Mouse (Mus musculus) heart, postnatal 4 days (tissue): Measurements from ENCODE around the gene Slc30a2. TPM values are rescaled to one million over a fixed set of nuclear protein-coding genes. Genes with fewer than 3 reads are reported as not detected.
"Not testable (repeated sequence)": the region's sequence is repeated elsewhere in the genome, so short reads cannot be mapped to it uniquely, and the experiment has no call there.

Experiments used
- DNase-seq: peaks from one replicate; pipeline ENCODE4 v3.0.0; 2021
- total RNA-seq, 2 experiments: library from RNA; stranded (reverse); gene quantifications; 2 replicates each; pipeline ENCODE4 v1.2.3; 2021

The Slc30a2 gene
- total RNA-seq, 2 experiments from 2014 or later = 0.29 to 0.61 TPM

GRCm38 (mm10) chr4:134321524-134321923, 21.5 kb upstream of the Slc30a2 start:
- DNase-seq = no peak

GRCm38 (mm10) chr4:134324655-134325054, 18.3 kb upstream of the Slc30a2 start:
- no peak for DNase-seq

GRCm38 (mm10) chr4:134326859-134327530, 16.0 kb upstream of the Slc30a2 start:
- no peak for DNase-seq

- no peak for DNase-seq
Measured at GRCm38 (mm10) chr4:134328151-134328550, 14.8 kb upstream of the Slc30a2 start.

- DNase-seq = no peak
Measured at GRCm38 (mm10) chr4:134328832-134329231, 14.1 kb upstream of the Slc30a2 start.

- no peak for DNase-seq
Measured at GRCm38 (mm10) chr4:134330281-134330680, 12.7 kb upstream of the Slc30a2 start.

- DNase-seq = not testable (repeated sequence)
Measured at GRCm38 (mm10) chr4:134341231-134341630, 1.8 kb upstream of the Slc30a2 start.

GRCm38 (mm10) chr4:134342213-134342779, 685 bp upstream of the Slc30a2 start:
- DNase-seq = no peak

GRCm38 (mm10) chr4:134344620-134345019, 1.6 kb downstream of the Slc30a2 start:
- no peak for DNase-seq

GRCm38 (mm10) chr4:134345802-134346201, 2.8 kb downstream of the Slc30a2 start:
- DNase-seq = no peak

GRCm38 (mm10) chr4:134348078-134348477, 5.1 kb downstream of the Slc30a2 start:
- DNase-seq = peak; percentile 59

GRCm38 (mm10) chr4:134348545-134348944, 5.6 kb downstream of the Slc30a2 start:
- no peak for DNase-seq

- no peak for DNase-seq
Measured at GRCm38 (mm10) chr4:134349829-134350228, 6.8 kb downstream of the Slc30a2 start.

- no peak for DNase-seq
Measured at GRCm38 (mm10) chr4:134350641-134351040, 7.7 kb downstream of the Slc30a2 start.

- DNase-seq = no peak
Measured at GRCm38 (mm10) chr4:134351329-134352260, 8.6 kb downstream of the Slc30a2 start.

- DNase-seq = no peak
Measured at GRCm38 (mm10) chr4:134352261-134352707, 9.3 kb downstream of the Slc30a2 start.

- DNase-seq = no peak
Measured at GRCm38 (mm10) chr4:134352929-134353328, 9.9 kb downstream of the Slc30a2 start.

- no peak for DNase-seq
Measured at GRCm38 (mm10) chr4:134353527-134354409, 10.8 kb downstream of the Slc30a2 start.

- peak; percentile 88 for DNase-seq
Measured at GRCm38 (mm10) chr4:134355841-134356452, 13.0 kb downstream of the Slc30a2 start.

- DNase-seq = peak; percentile 85
Measured at GRCm38 (mm10) chr4:134356591-134357460, 13.8 kb downstream of the Slc30a2 start.

GRCm38 (mm10) chr4:134357461-134357771, 14.4 kb downstream of the Slc30a2 start:
- no peak for DNase-seq
